Mouse (Mus musculus): ENCODE measurements around the gene Rab43.

Gene Rab43

GRCm38 (mm10) chr6:87748531-87748930 is 63.4 kb downstream of the Rab43 start:
- DNase-seq (ENCODE audit: low spot score), result no peak

DNA sequence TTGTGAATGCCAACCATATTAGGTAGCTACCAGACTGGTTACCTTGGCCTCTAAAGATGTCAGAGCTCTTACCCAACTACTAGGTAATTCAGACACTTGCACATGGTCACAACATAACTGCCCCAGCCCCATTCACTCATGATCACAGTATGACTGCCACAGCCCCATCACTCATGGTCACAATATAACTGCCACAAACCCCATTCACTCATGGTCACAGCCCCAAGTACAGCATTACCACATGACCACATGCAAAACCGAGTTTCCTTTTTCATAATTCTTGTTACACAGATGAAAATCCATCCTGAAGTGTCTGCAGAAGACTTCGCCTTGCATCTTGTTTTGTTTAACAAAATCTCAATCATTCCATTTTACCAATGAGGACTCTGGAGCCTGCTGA is 63.9 kb downstream of the Rab43 start:
- DNase-seq (ENCODE audit: low spot score), result no peak

DNA sequence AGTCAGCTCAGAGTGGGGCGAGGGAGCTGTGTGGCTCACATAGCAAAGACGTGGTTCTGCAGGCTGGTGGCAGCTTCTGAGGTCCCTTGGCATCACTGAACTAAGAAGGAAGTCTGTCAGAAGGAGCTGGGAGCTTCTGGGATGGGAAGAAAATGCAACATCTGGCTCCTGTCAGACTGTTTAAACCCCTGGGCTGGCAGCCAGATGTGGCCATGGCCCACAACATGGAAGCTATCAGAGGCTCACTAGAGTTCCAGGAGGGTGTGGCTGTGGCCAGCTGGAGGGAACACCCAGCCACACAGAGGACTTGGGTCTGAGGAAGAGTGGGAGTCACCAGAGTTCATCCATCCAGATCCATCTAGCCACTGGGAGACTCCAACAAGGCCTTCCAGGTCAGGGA is 65.1 kb downstream of the Rab43 start:
- DNase-seq (ENCODE audit: low spot score), result no peak

GRCm38 (mm10) chr6:87746059-87746458 is 65.9 kb downstream of the Rab43 start:
- DNase-seq (ENCODE audit: low spot score), result no peak

DNA sequence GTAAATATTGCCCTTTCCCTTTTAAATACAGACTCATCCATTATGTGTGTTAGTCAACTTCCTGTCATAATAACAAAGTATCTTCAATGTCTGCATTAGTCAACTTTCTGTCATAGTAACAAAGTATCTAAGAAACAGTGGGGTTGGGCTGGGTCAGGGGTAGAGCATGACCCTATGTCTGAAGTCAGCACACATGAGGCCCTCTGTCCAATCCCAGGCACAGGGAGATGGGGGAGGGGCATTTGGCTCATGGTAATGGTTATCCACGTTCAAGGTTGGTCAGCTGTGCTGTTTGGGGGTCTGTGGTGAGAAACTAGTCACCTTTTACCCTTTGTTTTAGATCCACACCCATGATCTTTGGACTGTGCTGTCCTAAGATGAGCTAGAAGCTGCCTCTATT is 66.7 kb downstream of the Rab43 start:
- no peak for DNase-seq (ENCODE audit: low spot score)

GRCm38 (mm10) chr6:87744632-87745031 is 67.3 kb downstream of the Rab43 start:
- DNase-seq (ENCODE audit: low spot score), result no peak

DNA sequence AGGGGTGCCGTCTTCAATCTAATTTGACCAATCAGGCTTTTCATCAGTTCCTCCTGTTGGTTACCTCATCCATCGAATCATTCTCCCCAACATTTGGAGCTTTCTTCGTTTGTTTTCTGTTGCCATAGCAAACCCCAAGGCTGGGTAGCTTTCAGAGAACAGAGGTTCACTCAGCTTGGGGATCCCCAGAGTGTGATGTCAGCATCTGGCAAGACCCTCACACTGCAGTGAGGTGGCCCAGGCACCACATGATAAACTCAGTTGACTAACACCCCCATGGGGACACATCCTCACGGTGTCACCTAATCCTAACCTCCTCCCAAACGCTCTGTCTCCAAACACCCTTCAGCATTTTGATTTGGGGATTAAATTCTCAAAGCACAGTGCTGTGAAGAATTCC is 68.7 kb downstream of the Rab43 start:
- DNase-seq (ENCODE audit: low spot score), result no peak

DNA sequence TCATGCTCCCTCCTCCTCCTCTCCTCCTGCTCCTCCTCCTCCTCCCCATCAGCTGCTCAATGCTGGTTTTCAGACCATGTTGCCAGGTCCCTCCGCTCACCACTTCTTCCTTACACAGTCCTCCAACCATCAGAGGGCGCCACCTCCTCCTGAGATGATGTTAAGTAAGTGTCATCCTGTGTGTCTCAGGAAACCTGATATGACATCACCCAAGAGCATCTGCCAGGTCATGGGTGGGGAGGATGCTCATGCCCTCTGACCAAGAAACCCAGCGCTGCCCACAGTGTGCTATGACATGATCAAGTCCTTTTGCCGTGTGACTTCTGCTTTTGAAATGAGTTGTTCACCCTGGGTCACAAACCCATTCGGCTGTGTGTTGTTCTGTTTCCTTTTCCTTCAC is 69.2 kb downstream of the Rab43 start:
- DNase-seq (ENCODE audit: low spot score), result no peak

- no peak for DNase-seq (ENCODE audit: low spot score)
Observed at GRCm38 (mm10) chr6:87741978-87742377, 70.0 kb downstream of the Rab43 start.

DNA sequence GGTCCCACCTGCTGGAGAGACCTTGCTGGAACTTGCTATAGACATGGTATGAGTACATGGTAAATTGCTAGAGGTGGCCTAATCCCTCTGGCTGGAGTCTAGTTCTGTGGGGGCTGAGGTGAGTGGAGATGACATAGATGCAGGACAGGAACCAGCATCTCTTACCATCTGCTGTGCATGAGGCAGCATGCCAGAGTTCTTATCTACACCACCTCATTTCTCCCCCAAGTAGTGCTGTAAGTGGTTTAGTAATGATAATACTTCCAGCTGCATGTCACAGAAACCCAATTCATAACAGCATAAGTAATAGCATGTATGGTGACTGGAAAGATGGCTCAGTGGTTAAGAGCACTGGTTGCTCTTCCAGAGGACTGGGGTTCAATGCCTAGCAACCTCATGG is 71.5 kb downstream of the Rab43 start:
- no peak for DNase-seq (ENCODE audit: low spot score)

DNA sequence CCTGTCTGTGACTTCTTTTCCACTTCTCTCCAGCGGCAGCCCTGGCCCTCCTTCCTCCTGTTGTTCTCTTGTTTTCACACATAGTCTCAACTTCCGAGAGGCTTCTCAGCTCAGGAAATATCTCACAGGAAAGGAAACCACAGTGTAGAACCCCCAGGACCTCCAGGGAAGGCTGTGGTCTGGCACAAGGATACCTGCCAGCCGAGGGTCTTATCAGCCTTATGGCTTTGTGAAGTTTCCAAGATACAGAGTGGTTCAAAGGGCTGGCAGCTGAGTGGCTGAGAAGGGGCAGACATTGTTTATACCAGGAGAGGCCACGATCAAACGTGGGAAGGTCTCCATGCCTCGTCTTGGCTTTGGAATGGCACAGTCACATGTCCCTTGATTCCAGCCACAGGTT is 72.1 kb downstream of the Rab43 start:
- no peak for DNase-seq (ENCODE audit: low spot score)
